Mouse (Mus musculus): ENCODE measurements around the gene BC051665.

Gene BC051665

DNA sequence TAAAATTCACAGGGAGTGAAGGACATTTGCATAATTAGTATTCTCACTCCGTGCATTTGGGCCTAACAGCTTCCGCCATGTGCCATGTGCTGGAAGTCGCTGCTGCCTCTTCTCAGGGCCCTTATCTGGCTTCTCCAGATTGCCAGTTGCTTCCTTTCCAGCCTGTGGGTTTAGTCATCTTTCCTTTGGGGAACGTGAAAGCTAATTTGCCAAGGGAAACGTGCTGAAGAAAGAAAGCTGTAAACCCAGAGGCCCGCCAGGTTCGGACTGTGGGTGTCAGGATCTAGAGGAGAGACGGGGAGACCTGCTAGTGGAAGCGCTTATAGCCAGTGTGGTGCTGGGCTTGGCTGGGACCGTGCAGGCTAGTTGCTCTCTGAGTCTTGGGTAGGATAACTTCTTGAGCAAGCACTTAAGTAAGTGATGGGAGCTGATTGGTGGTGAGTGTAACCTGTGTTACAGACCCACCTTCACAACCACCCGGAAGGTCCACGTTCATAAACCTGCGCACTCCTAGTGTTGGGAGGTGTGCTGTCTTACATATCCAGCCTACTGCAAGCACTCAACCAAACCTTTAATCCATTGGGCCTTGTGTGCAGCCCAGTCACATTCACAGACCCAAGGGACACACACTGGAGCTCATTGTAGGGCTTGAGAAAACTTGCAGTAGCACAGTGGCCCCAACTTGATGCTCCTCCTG, 42.6 kb downstream of the BC051665 start:
- DNase-seq (ENCODE audit: low spot score): peak; percentile 26

DNA sequence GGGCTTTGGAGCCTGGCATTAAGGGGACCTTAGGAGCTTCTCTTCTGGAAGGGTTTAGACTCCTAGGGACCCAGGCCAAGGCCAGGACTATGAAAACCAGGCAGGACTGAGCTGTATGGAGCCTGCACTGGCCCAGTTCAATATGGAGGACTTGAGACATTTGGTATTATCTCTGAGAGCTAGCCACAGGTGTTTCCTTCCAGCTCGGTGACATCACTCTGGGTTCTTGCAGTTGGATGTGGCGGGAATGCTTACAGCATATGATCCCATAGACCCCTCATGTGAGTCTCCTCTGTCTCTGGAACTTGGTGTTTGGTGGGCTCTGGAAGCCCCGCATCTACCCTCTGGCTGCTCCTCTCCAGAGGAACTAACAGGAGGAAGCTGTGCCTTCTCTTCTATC, 43.6 kb downstream of the BC051665 start:
- DNase-seq (ENCODE audit: low spot score): no peak

DNA sequence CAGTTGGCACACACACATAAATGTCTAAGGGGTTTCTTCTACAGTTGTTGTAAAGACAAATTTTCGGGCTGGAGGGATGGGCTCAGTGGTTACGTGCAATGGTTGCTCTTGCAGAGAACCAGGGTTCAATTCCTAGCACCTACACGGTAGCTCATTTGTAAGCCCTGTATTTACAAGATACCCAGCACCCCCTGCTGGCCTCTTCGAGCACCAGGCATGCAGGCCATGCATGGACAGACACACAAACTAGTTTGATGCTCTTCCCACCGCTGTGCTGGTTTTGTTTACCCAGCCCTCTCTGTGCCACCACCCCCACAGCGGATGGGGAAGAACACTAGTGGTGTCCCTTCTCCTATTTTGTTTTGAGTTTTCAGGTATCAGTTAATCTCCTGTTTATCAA, 45.9 kb downstream of the BC051665 start:
- no peak for DNase-seq (ENCODE audit: low spot score)

DNA sequence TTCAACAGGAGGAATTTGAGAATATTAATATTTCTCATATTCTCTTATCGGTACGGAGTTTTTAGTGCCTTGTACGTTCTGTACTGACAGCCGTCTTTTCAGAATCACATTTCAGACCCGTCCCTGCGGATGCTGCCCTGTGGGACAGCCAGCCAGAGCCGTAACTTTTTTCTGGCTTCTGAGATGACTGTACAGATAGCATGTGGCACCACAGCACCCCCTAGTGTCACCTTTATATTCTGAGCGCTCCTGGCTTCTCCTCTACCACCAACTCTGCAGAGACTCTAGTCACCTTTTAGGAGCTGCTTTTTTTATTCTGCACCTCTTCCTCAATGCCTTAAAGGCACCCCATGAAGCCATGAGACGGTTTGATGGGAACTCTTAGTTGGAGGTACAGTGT, 47.7 kb downstream of the BC051665 start:
- peak; percentile 76 for DNase-seq (ENCODE audit: low spot score)

DNA sequence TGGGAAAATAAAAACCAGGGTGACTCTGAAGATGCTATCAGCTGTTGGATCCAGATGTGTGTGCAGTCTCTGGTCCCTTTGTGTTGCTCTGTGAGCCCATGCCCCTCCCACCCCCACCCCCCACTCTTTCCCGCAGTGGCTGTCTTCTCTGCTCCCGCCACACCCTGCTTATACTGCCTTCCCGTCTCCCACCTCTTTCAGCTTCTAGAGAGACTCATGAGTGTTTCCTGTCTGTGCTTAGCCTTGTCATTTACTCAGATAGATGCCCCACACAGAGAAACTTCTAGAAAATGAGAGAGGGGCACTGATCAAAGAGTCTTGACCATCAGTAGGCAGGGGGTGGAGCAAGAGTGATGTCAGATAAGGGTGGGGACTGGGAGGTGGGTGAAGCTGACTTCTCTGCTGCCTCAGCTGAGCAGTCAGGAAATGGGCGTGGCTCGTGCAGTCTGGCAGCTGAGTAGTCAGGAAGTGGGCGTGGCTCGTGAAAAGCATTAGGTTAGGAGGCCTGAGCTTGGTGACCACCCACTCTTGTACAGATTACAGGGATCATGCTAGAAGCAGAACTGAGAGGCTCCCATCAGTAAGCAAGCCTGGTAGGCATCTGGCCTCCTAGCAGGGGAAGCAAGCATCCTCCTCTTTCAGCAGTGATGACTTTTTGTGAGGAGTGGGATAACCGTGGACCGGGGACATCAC, 48.4 kb downstream of the BC051665 start:
- DNase-seq (ENCODE audit: low spot score): peak; percentile 90

DNA sequence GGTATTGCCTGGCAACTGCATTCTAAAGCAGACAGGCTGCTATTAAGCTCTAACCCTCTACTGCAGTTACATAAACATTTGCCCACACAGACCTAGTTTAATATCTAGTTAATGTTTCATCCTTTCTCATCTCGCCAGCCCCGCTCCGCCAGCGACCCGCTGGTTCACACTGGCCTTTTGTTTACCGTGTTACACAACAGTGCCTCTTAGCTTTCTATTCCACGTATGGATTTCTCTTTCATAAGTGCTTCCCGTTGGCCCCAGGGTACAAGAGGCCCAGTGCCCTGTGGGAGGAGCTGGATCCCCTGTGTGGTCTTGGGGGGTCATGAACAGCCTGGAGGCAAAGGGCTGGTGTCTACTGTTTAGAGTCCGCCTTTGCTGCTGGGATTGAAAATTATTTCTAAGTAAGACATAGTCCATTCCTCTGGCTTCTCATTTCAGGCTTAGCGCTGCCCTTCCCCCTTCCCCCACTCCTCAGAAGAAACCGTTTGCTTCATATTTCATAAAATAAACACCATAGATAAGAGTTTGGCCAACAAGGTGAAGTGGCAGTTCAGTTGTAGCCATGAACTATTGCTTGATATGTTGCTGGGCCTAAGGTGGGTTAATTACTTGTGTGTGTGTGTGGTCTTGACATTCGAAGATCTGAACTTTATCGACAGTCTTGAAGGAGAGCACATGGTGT, 49.6 kb downstream of the BC051665 start:
- DNase-seq (ENCODE audit: low spot score): peak; percentile 74

DNA sequence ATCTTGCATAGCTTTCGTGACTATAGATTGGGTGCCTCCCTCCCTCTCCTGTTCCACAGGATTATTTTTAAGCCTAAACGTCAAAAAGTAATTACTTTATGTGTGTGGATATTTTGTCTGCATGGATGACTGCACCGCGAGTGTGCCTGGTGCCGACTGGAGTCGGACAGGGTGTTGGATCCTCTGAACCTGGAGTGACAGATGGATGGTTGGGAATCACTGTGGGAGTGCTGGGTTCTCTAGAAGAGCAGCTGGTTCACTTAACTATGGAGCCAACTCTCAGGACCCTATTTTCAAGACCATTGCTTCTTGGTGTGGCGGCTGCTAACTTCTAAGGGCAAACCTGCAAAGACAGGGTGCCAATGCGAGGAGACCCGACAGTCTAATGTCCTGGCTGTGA, 50.9 kb downstream of the BC051665 start:
- no peak for DNase-seq (ENCODE audit: low spot score)
